Mouse (Mus musculus) embryonic facial prominence, embryonic 14.5 days (tissue): ENCODE data around the gene Zfp697. TPM values are rescaled to one million over a fixed set of nuclear protein-coding genes. Genes with fewer than 3 reads are reported as not detected.
"Not testable (repeated sequence)": the region's sequence is repeated elsewhere in the genome, so short reads cannot be mapped to it uniquely, and the experiment has no call there.

ENCODE experiments used
- ATAC-seq: fragments of 200-750 bp; cut with Nextera tagmentation; 2 replicates; pipeline ENCODE4 v1.8.0; 2017; ENCODE audit warnings: low read depth, moderate number of reproducible peaks, moderate TSS enrichment
- DNase-seq: peaks from one replicate; pipeline ENCODE4 v3.0.0-alpha.2; 2015; ENCODE audit warnings: low spot score
- H3K27ac ChIP-seq: fragments of 300-500 bp; sonication (generic); replicated peaks from 2 replicates; pipeline ENCODE4 v1.5.1; 2014; ENCODE audit warnings: low read depth, mild to moderate bottlenecking, low read length, moderate library complexity
- H3K27me3 ChIP-seq: fragments of 300-500 bp; sonication (generic); replicated peaks from 2 replicates; pipeline ENCODE4 v1.6.1; 2014; ENCODE audit warnings: low read length; ENCODE audit not compliant: control insufficient read depth, insufficient read depth
- H3K36me3 ChIP-seq: fragments of 300-500 bp; sonication (generic); 2 replicates; pipeline ENCODE4 v1.6.1; 2014; ENCODE audit warnings: low read length, mixed read lengths; ENCODE audit not compliant: control insufficient read depth, insufficient read depth
- H3K4me1 ChIP-seq: fragments of 300-500 bp; sonication (generic); 2 replicates; pipeline ENCODE4 v1.6.1; 2014; ENCODE audit warnings: antibody characterized with exemption, low read length; ENCODE audit not compliant: control insufficient read depth, insufficient read depth
- H3K4me2 ChIP-seq: fragments of 300-500 bp; sonication (generic); 2 replicates; pipeline ENCODE4 v1.6.1; 2014; ENCODE audit warnings: low read depth, mild to moderate bottlenecking, low read length, moderate library complexity, mixed read lengths
- H3K4me3 ChIP-seq: fragments of 300-500 bp; sonication (generic); 2 replicates; pipeline ENCODE4 v1.5.1; 2014; ENCODE audit warnings: low read depth, mild to moderate bottlenecking, low read length
- H3K9ac ChIP-seq: fragments of 300-500 bp; sonication (generic); 2 replicates; pipeline ENCODE4 v1.6.1; 2014; ENCODE audit warnings: low read depth, mild to moderate bottlenecking, low read length, moderate library complexity, mixed read lengths
- H3K9me3 ChIP-seq: fragments of 300-500 bp; sonication (generic); 2 replicates; pipeline ENCODE4 v1.6.1; 2016; ENCODE audit warnings: low read length; ENCODE audit not compliant: control insufficient read depth
- WGBS: fragments of 180-500 bp; shearing (Covaris S2); extraction: QIAGEN DNeasy Blood & Tissue Kit; methylation state at CpG from one replicate; pipeline ENCODE4 v1.1.7; 2014; 5-methylcytosine and 5-hydroxymethylcytosine counted together
- polyA plus RNA-seq: library from polyadenylated mRNA; unstranded; fragments of >200 nt; fragmentation: Nextera tagmentation; extraction: Ambion mirVana; gene quantifications from 2 replicates; pipeline ENCODE4 v1.2.1, GENCODE M21; 2014

Gene Zfp697
- polyA plus RNA-seq, 1 experiment from 2014 or later = 4.8 TPM

- H3K27ac ChIP-seq, H3K4me1 ChIP-seq, H3K4me2 ChIP-seq, H3K9ac ChIP-seq, H3K4me3 ChIP-seq, H3K36me3 ChIP-seq, H3K9me3 ChIP-seq, H3K27me3 ChIP-seq, ATAC-seq, DNase-seq: not testable (repeated sequence)
- 38% methylated on average over 1 of the region's 1 CpGs for WGBS
These were observed 358.8 kb downstream of the Zfp697 start for GRCm38 (mm10) chr3:98741043-98741442.

GRCm38 (mm10) chr3:98752171-98752570 is 369.9 kb downstream of the Zfp697 start:
- no peaks in the 10 kb centered on the region for H3K36me3 ChIP-seq
- ATAC-seq (no peak), DNase-seq (no peak)
- no peak overlapping the region for H3K4me3 ChIP-seq
- H3K4me2 ChIP-seq = no peak overlapping the region
- no peaks in the 10 kb centered on the region for H3K4me1 ChIP-seq
- H3K27me3 ChIP-seq = no peaks in the 10 kb centered on the region
- no peaks in the 10 kb centered on the region for H3K9me3 ChIP-seq
- H3K9ac ChIP-seq = no peak overlapping the region
- no peak overlapping the region for H3K27ac ChIP-seq
- 65% methylated on average over 2 of the region's 2 CpGs for WGBS

DNA sequence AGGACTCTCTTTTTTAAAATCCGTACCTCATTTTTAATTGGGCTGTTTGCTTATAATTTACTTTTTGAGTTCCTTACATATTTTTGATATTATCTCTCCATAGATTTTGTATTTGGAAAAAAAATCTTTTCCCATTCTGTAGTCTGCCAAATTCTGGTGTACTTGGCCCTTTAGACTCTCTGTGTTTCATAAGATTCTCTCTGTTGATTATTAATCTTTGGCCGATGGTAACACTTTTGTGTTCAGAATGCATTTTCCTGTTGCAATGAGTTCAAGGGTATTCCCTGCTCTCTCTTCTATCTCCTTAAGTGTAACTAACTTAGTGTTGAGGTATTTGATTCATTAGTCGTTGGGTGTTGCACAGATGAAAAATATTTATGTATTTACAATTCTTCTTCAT is 374.6 kb downstream of the Zfp697 start:
- H3K9me3 ChIP-seq = no peaks in the 10 kb centered on the region
- H3K27me3 ChIP-seq = no peaks in the 10 kb centered on the region
- H3K36me3 ChIP-seq = no peaks in the 10 kb centered on the region
- ATAC-seq (no peak), DNase-seq (no peak)
- no peaks in the 10 kb centered on the region for H3K4me1 ChIP-seq
- H3K9ac ChIP-seq = no peak overlapping the region
- 84% methylated on average over 3 of the region's 3 CpGs for WGBS
- no peak overlapping the region for H3K4me3 ChIP-seq
- H3K27ac ChIP-seq = no peak overlapping the region
- H3K4me2 ChIP-seq = no peak overlapping the region

GRCm38 (mm10) chr3:98764155-98764554 is 381.9 kb downstream of the Zfp697 start:
- Histone ChIP-seq H3K27me3 (no peaks in the 10 kb centered on the region), H3K9ac (no peak overlapping the region), H3K4me2 (no peak overlapping the region), H3K4me3 (no peak overlapping the region), H3K36me3 (no peaks in the 10 kb centered on the region), H3K9me3 (no peaks in the 10 kb centered on the region), H3K27ac (no peak overlapping the region), H3K4me1 (no peaks in the 10 kb centered on the region)
- DNase-seq (no peak), ATAC-seq (no peak)

DNA sequence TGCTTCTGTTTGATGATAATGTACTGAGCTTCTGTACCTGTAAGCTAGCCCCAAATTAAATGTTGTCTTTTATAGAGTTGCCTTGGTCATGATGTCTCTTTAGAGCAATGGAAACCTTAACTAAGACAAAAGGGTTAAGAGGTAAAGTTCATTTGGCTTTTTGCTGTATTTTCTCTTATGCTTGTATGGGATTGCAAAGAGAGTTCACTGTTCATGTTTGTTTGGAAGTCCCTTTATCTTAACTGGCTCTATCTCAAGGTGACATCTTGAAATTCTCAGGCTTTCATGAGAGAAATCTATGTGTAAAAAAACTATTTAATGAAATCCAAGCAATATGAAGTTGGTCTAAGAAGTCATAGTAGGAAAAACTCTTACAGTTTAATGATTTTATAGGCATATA is 398.7 kb downstream of the Zfp697 start:
- H3K9me3 ChIP-seq = no peaks in the 10 kb centered on the region
- ATAC-seq (no peak), DNase-seq (no peak)
- H3K9ac ChIP-seq = no peak overlapping the region
- H3K4me3 ChIP-seq = no peak overlapping the region
- no peak overlapping the region for H3K4me2 ChIP-seq
- H3K27ac ChIP-seq = no peak overlapping the region
- no peaks in the 10 kb centered on the region for H3K4me1 ChIP-seq
- no peaks in the 10 kb centered on the region for H3K27me3 ChIP-seq
- no peaks in the 10 kb centered on the region for H3K36me3 ChIP-seq

DNA sequence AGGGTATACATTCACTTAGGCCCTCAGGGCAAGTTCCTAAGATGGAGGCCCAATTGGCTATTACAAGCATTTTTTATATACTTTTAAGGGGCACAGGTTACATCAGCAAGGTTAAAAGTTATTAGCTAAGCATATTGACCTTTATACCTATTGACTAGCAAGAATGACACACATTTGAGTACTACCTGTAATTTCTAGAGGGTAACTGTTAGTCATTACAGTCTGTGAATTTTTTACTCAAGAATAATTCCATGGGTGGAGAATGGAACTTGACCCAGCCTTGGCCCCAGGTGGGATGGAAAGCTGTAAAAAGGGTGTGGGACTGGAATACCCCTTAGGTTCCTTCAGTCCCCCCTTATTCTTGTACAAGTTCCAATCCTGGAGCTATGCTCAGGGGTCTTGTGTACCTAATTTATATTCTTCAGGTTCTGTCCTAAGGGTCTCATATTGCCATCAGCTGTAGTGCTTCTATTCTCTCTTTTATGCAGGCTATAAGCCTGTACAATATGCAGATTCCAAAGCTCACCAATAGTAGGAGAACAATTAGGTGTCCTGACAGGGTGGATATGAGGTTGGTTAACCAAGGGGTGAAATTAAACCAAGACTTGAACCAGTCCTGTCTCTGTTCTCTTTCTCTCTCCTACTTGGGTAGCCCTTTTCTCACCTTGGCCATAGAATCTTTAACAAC is 400.1 kb downstream of the Zfp697 start:
- H3K4me3 ChIP-seq = no peak overlapping the region
- no peak for ATAC-seq

DNA sequence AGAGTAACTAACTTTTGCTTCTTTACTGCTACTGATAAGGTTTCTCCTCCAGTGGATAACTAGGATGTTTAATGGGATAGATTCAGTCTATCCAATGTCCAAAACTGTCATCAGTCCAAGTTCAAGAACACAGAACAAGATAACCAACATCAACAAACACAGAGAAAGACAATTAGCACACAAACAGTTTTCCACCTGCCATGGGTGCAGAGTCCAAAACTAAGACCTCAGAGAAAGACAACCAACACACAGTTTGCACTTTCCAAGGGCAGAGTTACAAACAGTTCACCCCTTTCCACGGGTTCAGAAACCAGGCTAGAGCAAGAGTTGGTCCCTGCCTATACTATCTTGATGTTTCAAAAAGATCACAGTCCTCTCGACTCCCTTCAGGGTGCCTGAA is 404.3 kb downstream of the Zfp697 start:
- no peak for DNase-seq
- Histone ChIP-seq H3K9ac (no peak overlapping the region), H3K9me3 (no peaks in the 10 kb centered on the region), H3K4me1 (no peaks in the 10 kb centered on the region), H3K27ac (no peak overlapping the region), H3K4me3 (no peak overlapping the region), H3K27me3 (no peaks in the 10 kb centered on the region), H3K36me3 (no peaks in the 10 kb centered on the region), H3K4me2 (no peak overlapping the region)
- WGBS = 67% methylated on average over 2 of the region's 2 CpGs
- ATAC-seq = no peak

More for the DNA sequence above, 400.1 kb downstream of the Zfp697 start:
- Histone ChIP-seq H3K27ac (no peak overlapping the region), H3K9me3 (no peaks in the 10 kb centered on the region), H3K4me2 (no peak overlapping the region), H3K36me3 (no peaks in the 10 kb centered on the region), H3K27me3 (no peaks in the 10 kb centered on the region), H3K9ac (no peak overlapping the region), H3K4me1 (no peaks in the 10 kb centered on the region)
- no peak for DNase-seq

Other genes starting within 250 kb of the Zfp697 start
- not detected in 2 replicates for gene Adam30, start 221.8 kb upstream of the Zfp697 start, polyA plus RNA-seq
- gene Reg4, start 160.3 kb upstream of the Zfp697 start, polyA plus RNA-seq = not detected in 2 replicates
- gene Hmgcs2, start 102.0 kb upstream of the Zfp697 start, polyA plus RNA-seq = 7.2 and 8.2 TPM in 2 replicates
- 190 and 218 TPM in 2 replicates for gene Phgdh, start 42.5 kb upstream of the Zfp697 start, polyA plus RNA-seq
- gene Gm4450, start 74.7 kb downstream of the Zfp697 start, polyA plus RNA-seq = not detected in 2 replicates
- gene Hsd3b4, start 128.1 kb downstream of the Zfp697 start, polyA plus RNA-seq = not detected in 2 replicates
- gene Gm10681, start 206.3 kb downstream of the Zfp697 start, polyA plus RNA-seq = not detected in 2 replicates
- gene Hsd3b5, start 247.8 kb downstream of the Zfp697 start, polyA plus RNA-seq = not detected in 2 replicates